Mouse (Mus musculus) cerebellum, adult 2 months (tissue): ENCODE measurements around the gene Adad1.

Source experiments
- CTCF ChIP-seq: fragments of 200-500 bp; IDR thresholded peaks from 2 replicates; pipeline ENCODE4 v1.5.1; 2011; ENCODE audit warnings: low read depth, mild to moderate bottlenecking, control low read depth, low read length, moderate library complexity, borderline replicate concordance; ENCODE audit not compliant: insufficient read depth
- POLR2A ChIP-seq: fragments of 200-500 bp; IDR thresholded peaks from 2 replicates; pipeline ENCODE4 v1.6.1; 2011; ENCODE audit warnings: low read length, control low read depth, borderline replicate concordance; ENCODE audit not compliant: insufficient read depth

DNA sequence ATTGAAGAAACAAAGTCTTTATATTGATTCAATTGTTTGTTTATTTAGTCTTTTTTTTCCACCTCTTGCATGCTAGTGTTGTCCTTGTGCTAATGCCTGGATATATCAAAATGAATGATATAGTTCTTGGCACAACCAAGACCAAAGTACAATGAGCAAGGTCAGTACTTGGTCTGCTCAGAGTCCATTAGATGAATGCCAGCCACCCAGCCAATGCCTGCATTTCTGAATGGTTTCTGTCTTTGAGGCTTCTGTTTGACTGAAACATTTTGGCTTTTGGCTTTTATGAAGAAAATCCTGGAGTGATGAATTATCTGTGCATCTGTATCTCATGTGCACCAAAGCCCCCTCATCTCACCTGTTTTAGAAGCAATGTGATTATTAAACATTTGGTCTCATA, 23.5 kb upstream of the Adad1 start:
- no peak for TF ChIP-seq CTCF
- TF ChIP-seq POLR2A = no peak
